Mouse (Mus musculus): ENCODE data around the gene Olfr835.

Gene Olfr835

DNA sequence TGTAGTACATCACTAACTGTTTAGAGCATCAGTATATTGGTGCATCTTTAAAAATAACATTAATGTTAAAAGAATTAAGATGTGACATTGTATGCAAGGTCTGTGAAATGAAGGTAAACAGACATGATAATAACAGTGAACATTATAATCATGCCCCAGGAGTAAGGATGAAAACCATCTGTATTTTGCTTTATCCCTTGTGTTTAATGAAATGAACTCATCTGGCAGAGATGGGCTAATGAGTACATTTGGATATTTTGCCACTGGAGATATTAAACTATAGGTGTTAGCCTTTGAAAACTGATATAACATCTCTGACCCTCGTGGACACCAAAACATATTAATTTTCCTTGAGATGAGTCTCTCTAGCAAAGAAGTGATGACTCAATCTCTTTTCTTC, at the start of gene Olfr835:
Gene Olfr835 (plus strand): TSS at position 301 of the 400 bp plus-strand sequence.
- DNase-seq: no peak

DNA sequence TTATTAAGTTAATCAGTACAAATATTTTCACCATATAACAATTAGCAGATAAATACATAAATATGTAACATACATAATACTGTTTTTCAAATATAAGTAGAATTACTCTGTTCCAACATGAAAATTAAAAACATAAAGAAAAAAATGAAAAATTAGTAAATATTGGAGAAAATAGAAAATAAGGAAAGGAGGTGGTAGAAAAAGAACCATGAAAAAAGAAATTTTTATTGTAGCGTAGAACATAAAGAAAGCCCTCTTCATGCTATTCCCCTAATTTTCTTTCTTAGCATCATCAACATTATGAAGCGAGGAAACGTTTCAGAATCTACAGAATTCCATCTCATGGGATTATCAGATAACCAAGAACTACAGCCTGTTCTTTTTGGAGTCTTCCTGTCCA, 44.8 kb upstream of the Olfr835 start, which contains the start of gene Olfr834:
Gene Olfr834 (plus strand): TSS at position 301 of the 400 bp plus-strand sequence.
- no peak for DNase-seq

DNA sequence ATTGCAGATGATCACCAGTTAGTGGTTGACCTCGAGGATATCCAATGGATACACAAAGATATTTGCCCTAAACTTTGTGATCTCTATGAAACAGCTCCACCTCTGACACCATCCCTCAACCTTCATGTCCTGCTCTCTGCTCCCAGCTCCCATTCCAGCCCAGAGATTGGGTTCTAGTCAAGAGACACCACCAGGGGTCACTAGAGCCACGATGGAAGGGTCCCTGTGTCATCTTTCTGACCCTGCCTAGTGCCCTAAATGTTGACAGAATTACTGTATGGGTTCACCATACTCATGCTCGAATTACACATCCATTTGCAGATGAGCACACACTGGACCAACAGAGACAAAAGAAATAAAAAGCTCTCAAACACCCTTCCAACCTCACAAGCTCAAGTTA, 52.5 kb downstream of the Olfr835 start:
- no peak for DNase-seq

Measured in cerebellum, postnatal 14 days (tissue).